ENCODE assay signal across 9 mouse cellular contexts in genomic region chr4:119028208-119028821, GRCm38 (mm10).
DNase-seq lines count a peak whose midpoint lies in the region; ATAC-seq and TF ChIP-seq lines count a peak whose summit lies in the region.
"Had no signal": no experiment of that assay in that cellular context is flagged by ENCODE, and none has a peak within 500 bp of the region (broad histone marks: within the 10 kb centered on the region; RNA-seq: fewer than 3 reads in every experiment).

No protein-coding gene starts in this region.

- TF ChIP-seq EP300 in lung, postnatal 0 days (IDR thresholded peaks at IDR 0.05) = no peak

- ATAC-seq in lung, postnatal 0 days = peak; percentile 52

- no peak overlapping the region for H3K27ac ChIP-seq in lung, postnatal 0 days (ENCODE audit: low read length)
- H3K27ac ChIP-seq: limb, embryonic 13.5 days had no signal

- no peaks in the 10 kb centered on the region for H3K36me3 ChIP-seq in lung, postnatal 0 days (ENCODE audit: insufficient read depth, low read length)
- H3K36me3 ChIP-seq: limb, embryonic 13.5 days had no signal

- H3K4me1 ChIP-seq in lung, postnatal 0 days (ENCODE audit: insufficient read depth, low read depth, low read length) = no peaks in the 10 kb centered on the region

- 12% methylated on average over 8 of the region's 8 CpGs for WGBS in lung, postnatal 0 days

- no peak overlapping the region for H3K4me2 ChIP-seq in lung, postnatal 0 days (replicated peaks; ENCODE audit: low read depth, low read length)
- H3K4me2 ChIP-seq: limb, embryonic 13.5 days had no signal

- H3K27me3 ChIP-seq in lung, postnatal 0 days (replicated peaks; ENCODE audit: insufficient read depth, low read length) = no peaks in the 10 kb centered on the region

- peak; percentile 36 for DNase-seq in adrenal gland, postnatal 10 days
- no peak for DNase-seq in adrenal gland, adult 8-10 months
- no peak for DNase-seq in lung, postnatal 0 days (ENCODE audit: low spot score)
- DNase-seq in lung, postnatal 25 days (ENCODE audit: low spot score) = no peak
- peak; percentile 49 for DNase-seq in fibroblast of lung, adult 2 months (ENCODE audit: low read depth)
- DNase-seq in mesoderm, embryonic 11.5 days (ENCODE audit: low read depth, low spot score) = peak; percentile 59
- DNase-seq in urinary bladder, adult 18-20 months (ENCODE audit: low spot score in 2 of 2) = no peak
- no peak for DNase-seq in left cerebral cortex, postnatal 25 days (ENCODE audit: low spot score in 2 of 2)

- intact Hi-C loops in left cerebral cortex, postnatal 25 days (cut with DNase I) = no loop called here

- no peak overlapping the region for H3K4me3 ChIP-seq in lung, postnatal 0 days (ENCODE audit: low read depth, low read length)
- H3K4me3 ChIP-seq: limb, embryonic 13.5 days had no signal

- TF ChIP-seq CTCF in lung, postnatal 0 days (IDR thresholded peaks at IDR 0.05) = no peak

- H3K9ac ChIP-seq in lung, postnatal 0 days (replicated peaks; ENCODE audit: low read depth) = no peak overlapping the region
- H3K9ac ChIP-seq: limb, embryonic 13.5 days had no signal

- no peaks in the 10 kb centered on the region for H3K9me3 ChIP-seq in lung, postnatal 0 days (ENCODE audit: low read length)
- H3K9me3 ChIP-seq: limb, embryonic 13.5 days had no signal

Comparison
In these comparisons a context has a peak if more than half of its experiments do, and no peak if none do; other contexts are left out.
1. DNase-seq: peak in adrenal gland, postnatal 10 days (single experiment), fibroblast of lung, adult 2 months (single experiment) and mesoderm, embryonic 11.5 days (single experiment); none in adrenal gland, adult 8-10 months (single experiment), lung, postnatal 0 days (single experiment), lung, postnatal 25 days (single experiment), urinary bladder, adult 18-20 months (0 of 2) and left cerebral cortex, postnatal 25 days (0 of 2).